Mouse (Mus musculus) layer of hippocampus, adult 18-20 months (tissue): ENCODE measurements around the gene Cryzl1. TPM values are rescaled to one million over a fixed set of nuclear protein-coding genes. Genes with fewer than 3 reads are reported as not detected.

Experiments
- DNase-seq, 2 experiments: peaks; one replicate each; pipeline ENCODE4 v3.0.0; 2022; ENCODE audit warnings: low spot score in 2 of 2
- total RNA-seq, 2 experiments: library from RNA; stranded (reverse); gene quantifications; 2 replicates each; pipeline ENCODE4 v1.2.3; 2021

Gene Cryzl1
- total RNA-seq, 2 experiments from 2014 or later = 113 TPM

DNA sequence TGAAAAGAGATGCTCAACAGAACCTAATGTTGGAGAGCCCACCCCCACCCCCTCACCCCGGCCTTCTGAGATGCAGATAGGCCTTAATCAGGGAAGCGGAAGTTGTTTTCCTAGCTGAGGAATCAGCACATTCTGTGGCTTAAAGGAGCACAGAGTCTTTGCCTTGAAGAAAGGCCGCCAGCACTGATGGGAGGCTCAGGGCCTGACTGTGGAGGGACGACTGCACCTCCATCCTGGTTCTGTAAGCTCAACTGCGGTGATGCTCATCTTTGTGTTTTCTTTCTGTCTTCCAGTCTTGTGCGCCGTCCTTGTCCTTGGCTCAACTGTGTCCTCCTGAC, 12.1 kb upstream of the Cryzl1 start:
- DNase-seq = no peak

GRCm38 (mm10) chr16:91740184-91740917, 11.6 kb upstream of the Cryzl1 start:
- DNase-seq = no peak

- no peak for DNase-seq
Observed at GRCm38 (mm10) chr16:91738505-91738904, 9.7 kb upstream of the Cryzl1 start.

GRCm38 (mm10) chr16:91736046-91736816, 7.5 kb upstream of the Cryzl1 start:
- no peak for DNase-seq

- DNase-seq = no peak
Observed at GRCm38 (mm10) chr16:91734771-91735170, 6.0 kb upstream of the Cryzl1 start.

DNA sequence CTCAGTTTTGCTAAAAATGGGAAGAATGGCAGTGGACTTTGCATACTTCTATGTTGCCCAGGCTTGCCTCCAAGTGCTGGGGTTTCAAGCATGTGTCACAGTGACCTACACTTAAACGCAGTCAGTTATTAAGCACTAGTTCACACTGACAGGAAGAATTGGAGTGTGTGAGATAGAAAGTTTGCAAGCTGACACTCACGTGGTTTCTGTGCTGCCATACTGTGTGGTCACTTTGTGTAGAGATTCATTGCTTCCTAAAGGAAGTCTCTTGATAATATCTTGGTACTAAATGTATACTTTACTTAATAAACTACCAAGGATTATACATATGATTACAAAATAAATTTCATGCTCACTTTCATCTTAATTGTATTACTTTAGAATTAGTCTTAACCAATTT, 4.0 kb upstream of the Cryzl1 start:
- DNase-seq = no peak

DNA sequence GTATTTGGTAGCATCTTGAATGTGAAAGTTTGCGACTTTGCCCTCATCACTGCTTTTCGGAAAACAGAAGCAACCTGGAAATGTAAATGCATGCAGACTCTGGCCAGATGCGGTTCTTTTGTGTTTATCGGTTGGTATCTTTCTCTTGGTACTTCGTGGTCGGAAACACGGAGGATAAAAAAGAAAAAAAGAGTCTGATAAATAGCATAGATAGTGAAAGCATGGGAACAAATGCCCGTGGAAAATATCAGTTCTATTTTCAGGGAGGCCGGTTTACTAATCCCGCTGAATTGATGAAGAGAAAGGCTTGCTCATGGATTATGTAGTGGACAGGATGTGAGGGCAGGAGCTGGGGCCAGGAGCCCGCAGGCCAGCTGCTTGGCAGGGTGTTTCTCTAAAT, 1.7 kb upstream of the Cryzl1 start:
- no peak for DNase-seq

- peak in 1 of 2 experiments; percentile 44 for DNase-seq
Observed at GRCm38 (mm10) chr16:91729821-91730441, 1.2 kb upstream of the Cryzl1 start.

DNA sequence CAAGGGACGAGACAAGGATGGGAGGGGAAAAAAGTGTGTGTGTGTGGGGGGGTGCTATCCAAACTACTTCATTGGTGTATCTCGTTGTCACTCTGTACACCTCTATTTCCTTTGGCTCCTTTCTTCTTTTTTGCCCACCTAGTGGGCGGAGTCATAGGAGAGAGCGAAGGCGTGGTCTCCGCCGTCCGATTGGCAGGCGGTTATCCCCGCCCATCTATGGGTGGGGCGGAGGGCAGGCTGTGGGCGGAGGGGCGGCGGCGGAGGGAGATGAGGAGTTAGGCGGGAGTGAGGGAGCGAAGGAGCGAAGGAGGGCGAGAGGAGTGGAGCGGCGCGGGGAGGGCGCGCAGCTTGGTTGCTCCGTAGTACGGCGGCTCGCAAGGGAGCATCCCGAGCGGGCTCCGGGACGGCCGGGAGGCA, 299 bp upstream of the Cryzl1 start, which contains the start of gene Itsn1:
Itsn1 (plus strand) TSS at position 216 of the 417 bp plus-strand sequence.
- peak; percentile 97 to 99 for DNase-seq

DNA sequence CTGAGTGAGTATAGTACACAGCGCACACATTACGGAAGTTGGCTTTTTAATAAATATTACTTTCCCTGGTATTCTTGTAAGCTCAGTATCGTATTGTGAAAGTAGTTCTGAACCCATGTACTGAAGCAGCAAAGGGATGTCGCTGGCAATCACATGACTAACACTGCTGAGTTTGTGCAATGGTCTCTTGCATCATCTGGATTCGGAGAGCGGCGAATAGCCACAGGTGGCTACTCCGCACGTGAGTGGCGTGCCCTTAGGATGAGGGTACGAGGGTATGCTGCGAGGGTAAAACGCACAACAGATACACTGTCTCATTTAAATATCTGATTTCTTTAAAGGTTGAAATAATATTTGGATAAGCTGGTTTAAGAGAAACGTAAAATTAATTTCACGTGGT, 1.3 kb downstream of the Cryzl1 start:
- no peak for DNase-seq

DNA sequence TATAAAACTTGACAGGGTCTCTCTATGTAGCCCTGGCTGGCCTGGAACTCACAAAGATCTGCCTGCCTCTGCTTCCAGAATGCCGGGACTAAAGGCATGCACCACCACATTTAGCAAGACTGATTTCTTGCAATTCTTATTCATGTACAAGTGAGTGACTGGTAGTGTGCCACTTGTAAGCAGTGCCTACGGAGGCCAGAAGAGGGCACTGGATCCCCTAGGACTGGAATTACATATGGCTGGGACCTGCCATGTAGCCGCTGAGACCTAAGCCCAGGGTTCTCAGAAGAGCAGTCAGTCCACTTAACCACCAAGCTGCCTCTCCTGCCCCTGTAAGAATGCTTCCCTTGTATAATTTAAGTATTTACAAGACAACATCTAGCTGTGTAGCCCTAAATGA, 4.5 kb downstream of the Cryzl1 start:
- peak in 1 of 2 experiments; percentile 62 for DNase-seq

GRCm38 (mm10) chr16:91717399-91717798, 11.4 kb downstream of the Cryzl1 start:
- no peak for DNase-seq

DNA sequence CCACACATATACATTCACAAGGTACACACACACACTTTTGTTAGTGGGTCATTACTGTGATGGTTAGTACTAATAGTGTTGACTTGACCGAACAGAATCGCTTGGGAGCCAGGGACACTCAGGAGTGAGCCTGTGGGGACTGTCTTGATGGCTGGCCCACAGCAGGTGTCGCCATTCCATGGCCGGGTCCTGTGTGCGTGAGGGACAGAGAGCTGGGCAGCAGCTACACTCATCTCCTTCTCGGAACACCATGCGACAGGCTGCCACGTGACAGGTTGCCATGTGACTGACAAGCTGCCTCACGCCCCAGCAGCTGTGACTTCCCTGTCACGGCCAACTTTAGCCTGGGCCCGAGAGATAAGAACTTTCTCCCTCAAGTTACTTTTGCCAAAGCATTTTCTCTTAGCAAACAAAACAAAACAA, 11.8 kb downstream of the Cryzl1 start:
- no peak for DNase-seq

DNA sequence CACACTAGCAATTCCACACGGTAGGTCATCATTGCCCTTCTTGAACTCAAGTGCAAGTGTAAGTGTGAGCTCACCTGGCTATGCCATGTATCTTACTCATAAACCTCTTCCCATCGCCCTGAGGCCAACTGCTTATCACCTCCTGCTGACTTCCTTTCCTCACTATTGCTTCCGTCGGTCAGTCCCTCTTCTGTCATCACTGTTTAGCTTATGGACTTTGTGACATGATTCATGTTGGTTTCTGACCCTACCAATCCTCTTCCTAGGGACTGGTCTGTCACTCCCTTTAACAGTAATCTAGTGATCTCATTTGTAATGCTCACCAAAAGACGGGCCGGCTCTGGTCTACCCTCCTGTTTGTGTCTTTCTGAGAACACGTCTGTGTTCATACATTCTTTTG, 18.5 kb downstream of the Cryzl1 start:
- DNase-seq = no peak

GRCm38 (mm10) chr16:91704603-91705340, 24.0 kb downstream of the Cryzl1 start:
- DNase-seq = no peak

DNA sequence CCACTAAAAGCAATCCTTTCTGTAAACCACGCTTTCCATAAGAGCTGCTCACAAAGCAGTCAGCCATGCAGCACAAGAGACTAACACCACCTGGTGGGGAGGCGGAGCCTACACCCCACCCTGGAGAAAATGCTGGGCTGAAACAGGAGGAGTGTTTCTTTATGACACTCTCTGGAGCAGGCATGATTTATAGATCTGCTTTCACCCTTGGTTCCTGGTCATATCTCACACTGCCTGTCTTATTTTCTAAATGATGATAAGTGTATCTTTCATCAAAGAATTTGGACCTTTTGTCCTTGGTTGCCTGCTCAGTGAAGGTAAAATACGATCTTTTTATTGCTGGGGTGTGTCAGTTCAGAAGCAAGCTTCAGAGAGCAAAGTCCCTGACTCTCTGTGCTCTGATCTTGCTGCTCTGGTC, 26.0 kb downstream of the Cryzl1 start:
- DNase-seq = peak in 1 of 2 experiments; percentile 45

GRCm38 (mm10) chr16:91701908-91702307, 26.9 kb downstream of the Cryzl1 start:
- DNase-seq = no peak

- DNase-seq = no peak
Observed at GRCm38 (mm10) chr16:91698995-91699394, 29.8 kb downstream of the Cryzl1 start.

- no peak for DNase-seq
Observed at GRCm38 (mm10) chr16:91695108-91695755, 33.5 kb downstream of the Cryzl1 start.

GRCm38 (mm10) chr16:91694455-91695084, 34.2 kb downstream of the Cryzl1 start:
- DNase-seq = peak; percentile 44 to 81
